Mouse (Mus musculus) splenic B cell, adult 2 months (primary cell): ENCODE measurements around the gene Tent5c.

Source experiments
- DNase-seq: peaks from one replicate; pipeline ENCODE4 v3.0.0-alpha.2; 2011; ENCODE audit warnings: low read depth, low spot score
- H3K27me3 ChIP-seq: 2 replicates; pipeline ENCODE4 v1.6.1; 2012; ENCODE audit warnings: mild to moderate bottlenecking, low read length, moderate library complexity, mixed read lengths; ENCODE audit not compliant: control insufficient read depth, poor library complexity, insufficient read depth, severe bottlenecking
- H3K36me3 ChIP-seq: 2 replicates; pipeline ENCODE4 v1.6.1; 2012; ENCODE audit warnings: mild to moderate bottlenecking, low read length, moderate library complexity, mixed read lengths; ENCODE audit not compliant: control insufficient read depth, poor library complexity, insufficient read depth, severe bottlenecking

Tent5c gene

GRCm38 (mm10) chr3:100473146-100473545 is 16.0 kb downstream of the Tent5c start:
- no peaks in the 10 kb centered on the region for H3K36me3 ChIP-seq
- no peaks in the 10 kb centered on the region for H3K27me3 ChIP-seq
- no peak for DNase-seq

GRCm38 (mm10) chr3:100470902-100471301 is 18.2 kb downstream of the Tent5c start:
- no peaks in the 10 kb centered on the region for H3K27me3 ChIP-seq
- no peaks in the 10 kb centered on the region for H3K36me3 ChIP-seq
- no peak for DNase-seq

GRCm38 (mm10) chr3:100470101-100470500 is 19.0 kb downstream of the Tent5c start:
- no peak for DNase-seq
- Histone ChIP-seq H3K36me3 (no peaks in the 10 kb centered on the region), H3K27me3 (no peaks in the 10 kb centered on the region)

GRCm38 (mm10) chr3:100466551-100466950 is 22.6 kb downstream of the Tent5c start:
- Histone ChIP-seq H3K27me3 (no peaks in the 10 kb centered on the region), H3K36me3 (no peaks in the 10 kb centered on the region)
- no peak for DNase-seq

- no peaks in the 10 kb centered on the region for H3K36me3 ChIP-seq
- DNase-seq, result no peak
- H3K27me3 ChIP-seq, result no peaks in the 10 kb centered on the region
Measured at GRCm38 (mm10) chr3:100464596-100464995, 24.5 kb downstream of the Tent5c start.

- Histone ChIP-seq H3K27me3 (no peaks in the 10 kb centered on the region), H3K36me3 (no peaks in the 10 kb centered on the region)
- DNase-seq, result no peak
Measured at GRCm38 (mm10) chr3:100463959-100464265, 25.2 kb downstream of the Tent5c start.

GRCm38 (mm10) chr3:100463160-100463958 is 25.8 kb downstream of the Tent5c start:
- no peak for DNase-seq
- Histone ChIP-seq H3K27me3 (no peaks in the 10 kb centered on the region), H3K36me3 (no peaks in the 10 kb centered on the region)

DNA sequence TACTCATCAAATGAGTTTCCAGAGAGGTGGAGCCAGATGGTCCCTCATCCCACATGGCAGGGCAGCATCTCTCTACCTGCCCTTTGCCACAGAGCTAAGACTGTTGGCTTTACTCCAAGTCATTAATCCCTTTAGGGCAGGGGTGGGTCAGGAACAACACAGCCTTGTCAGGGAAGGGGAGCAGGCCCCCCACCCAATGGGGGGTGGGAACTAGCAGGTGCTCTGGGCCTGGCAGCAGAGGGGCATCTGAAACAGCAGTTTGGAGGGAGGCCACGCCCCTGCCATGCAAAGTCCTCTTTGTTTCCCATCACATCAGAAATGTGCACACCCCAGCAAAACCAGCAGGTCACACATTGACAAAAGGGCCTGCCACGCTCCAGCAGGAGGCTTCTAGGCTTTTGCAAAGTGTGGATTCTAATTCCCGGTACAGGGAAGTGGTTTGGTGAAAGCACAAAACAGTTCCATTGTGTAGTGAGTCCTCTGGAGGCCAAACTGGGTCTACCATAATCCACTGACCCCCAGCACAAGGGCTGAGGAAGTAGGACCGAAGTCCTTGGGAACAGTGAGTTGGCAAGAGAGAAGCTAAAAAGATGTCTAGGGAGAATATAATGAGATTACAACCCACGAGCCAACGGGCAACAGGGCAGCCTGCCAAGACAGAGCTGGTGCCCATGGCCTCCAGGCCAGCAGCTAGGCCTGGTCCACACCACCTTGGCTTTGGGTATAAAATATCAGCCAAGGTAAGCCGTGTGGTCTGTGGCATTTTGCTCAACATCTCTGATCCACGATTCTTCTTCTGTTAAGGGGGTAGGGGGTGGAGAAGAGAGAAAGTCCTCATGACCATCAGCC is 26.7 kb downstream of the Tent5c start:
- no peak for DNase-seq
- Histone ChIP-seq H3K36me3 (no peaks in the 10 kb centered on the region), H3K27me3 (no peaks in the 10 kb centered on the region)

- H3K36me3 ChIP-seq, result no peaks in the 10 kb centered on the region
- DNase-seq, result no peak
- no peaks in the 10 kb centered on the region for H3K27me3 ChIP-seq
Measured at GRCm38 (mm10) chr3:100460510-100460909, 28.6 kb downstream of the Tent5c start.

DNA sequence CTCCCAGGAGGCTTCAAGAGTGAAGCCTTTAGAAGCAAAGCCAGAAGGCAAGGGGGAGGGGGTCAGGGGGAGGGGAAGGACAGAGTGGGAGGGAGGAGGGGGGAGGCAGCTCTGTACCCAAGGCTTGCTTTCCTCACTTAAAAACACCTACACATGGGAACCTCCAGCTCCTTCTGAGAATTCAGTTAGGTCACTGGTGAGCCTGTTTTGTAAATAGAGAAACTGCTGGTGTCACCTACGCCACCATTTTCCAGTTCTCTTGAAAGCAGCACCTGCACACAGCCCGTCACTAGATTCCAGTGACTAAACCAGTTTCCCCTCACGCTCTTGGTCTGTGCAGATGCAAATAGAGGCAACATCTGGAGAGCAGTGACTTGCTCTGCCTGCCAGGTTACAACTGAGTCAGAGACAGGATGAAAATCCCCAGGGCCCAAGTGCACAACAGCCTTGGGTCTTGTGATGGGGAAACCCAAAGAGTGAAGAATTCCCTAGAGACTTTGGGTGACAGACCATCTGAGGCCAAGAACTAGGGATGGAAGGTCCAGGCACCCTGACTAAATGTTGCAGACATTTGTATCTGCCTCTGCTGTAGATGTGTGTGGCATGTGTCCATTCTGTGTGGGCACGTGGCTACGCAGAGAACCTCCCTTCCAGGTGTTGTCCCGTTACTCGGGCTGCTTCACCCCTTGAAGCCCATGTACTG is 45.2 kb downstream of the Tent5c start:
- peak; percentile 66 for DNase-seq
- Histone ChIP-seq H3K27me3 (no peaks in the 10 kb centered on the region), H3K36me3 (no peaks in the 10 kb centered on the region)

DNA sequence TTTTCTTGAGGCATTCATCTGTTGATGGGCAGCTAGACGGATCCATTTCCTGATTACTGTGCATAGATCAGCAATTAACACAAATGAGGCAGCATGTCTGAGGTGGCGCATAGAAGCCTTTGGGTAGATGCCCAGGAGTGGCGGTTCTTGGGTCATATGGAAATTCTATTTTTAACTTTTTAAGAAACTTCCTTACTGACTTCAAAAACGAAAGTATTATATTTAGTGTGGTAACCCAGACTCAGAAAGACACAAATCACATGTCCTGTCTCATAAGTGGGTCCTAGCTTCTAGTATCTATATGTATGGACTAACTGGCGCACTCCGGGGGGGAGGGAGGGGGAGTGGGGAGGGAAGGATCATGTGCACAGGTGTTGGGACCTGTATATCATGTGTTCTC is 46.6 kb downstream of the Tent5c start:
- Histone ChIP-seq H3K36me3 (no peaks in the 10 kb centered on the region), H3K27me3 (no peaks in the 10 kb centered on the region)
- peak; percentile 41 for DNase-seq

DNA sequence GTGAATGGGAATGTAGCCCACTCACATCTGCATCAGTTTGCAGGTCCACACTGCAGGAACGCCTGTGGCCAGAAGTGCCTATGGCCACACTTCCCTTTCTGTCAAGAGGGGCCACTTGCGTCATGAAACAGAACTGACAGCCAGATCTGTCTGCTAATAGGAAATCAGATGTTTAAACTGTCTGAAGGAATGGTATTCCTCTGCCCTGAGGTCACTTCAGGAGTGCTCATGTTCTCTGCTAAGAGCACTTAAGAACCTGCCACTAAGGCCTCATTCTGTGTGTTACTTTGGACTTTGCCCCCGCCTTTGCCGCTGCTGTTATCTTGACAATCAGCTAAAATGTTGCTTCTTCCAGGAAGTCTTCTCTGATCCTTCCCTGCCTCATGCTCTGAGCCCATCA is 48.4 kb downstream of the Tent5c start:
- no peak for DNase-seq
- Histone ChIP-seq H3K36me3 (no peaks in the 10 kb centered on the region), H3K27me3 (no peaks in the 10 kb centered on the region)

- Histone ChIP-seq H3K36me3 (no peaks in the 10 kb centered on the region), H3K27me3 (no peaks in the 10 kb centered on the region)
- DNase-seq, result peak; percentile 24
Measured at GRCm38 (mm10) chr3:100440009-100440408, 49.1 kb downstream of the Tent5c start.

GRCm38 (mm10) chr3:100439088-100439487 is 50.0 kb downstream of the Tent5c start:
- H3K36me3 ChIP-seq, result no peaks in the 10 kb centered on the region
- no peaks in the 10 kb centered on the region for H3K27me3 ChIP-seq
- peak; percentile 46 for DNase-seq

GRCm38 (mm10) chr3:100438461-100439002 is 50.6 kb downstream of the Tent5c start:
- Histone ChIP-seq H3K36me3 (no peaks in the 10 kb centered on the region), H3K27me3 (no peaks in the 10 kb centered on the region)
- DNase-seq, result peak; percentile 8
